Mouse (Mus musculus) megakaryocyte, embryonic 14.5 days (primary cell): ENCODE measurements around the gene Dnajb8.

Source experiments
- FLI1 ChIP-seq: IDR thresholded peaks from 2 replicates; pipeline ENCODE4 v1.6.1; 2012; ENCODE audit warnings: low read length, inconsistent platforms, mixed read lengths
- GATA1 ChIP-seq: IDR thresholded peaks from 3 replicates; pipeline ENCODE4 v1.6.1; 2012; ENCODE audit warnings: mixed read lengths, low read length, inconsistent platforms, borderline replicate concordance

DNA sequence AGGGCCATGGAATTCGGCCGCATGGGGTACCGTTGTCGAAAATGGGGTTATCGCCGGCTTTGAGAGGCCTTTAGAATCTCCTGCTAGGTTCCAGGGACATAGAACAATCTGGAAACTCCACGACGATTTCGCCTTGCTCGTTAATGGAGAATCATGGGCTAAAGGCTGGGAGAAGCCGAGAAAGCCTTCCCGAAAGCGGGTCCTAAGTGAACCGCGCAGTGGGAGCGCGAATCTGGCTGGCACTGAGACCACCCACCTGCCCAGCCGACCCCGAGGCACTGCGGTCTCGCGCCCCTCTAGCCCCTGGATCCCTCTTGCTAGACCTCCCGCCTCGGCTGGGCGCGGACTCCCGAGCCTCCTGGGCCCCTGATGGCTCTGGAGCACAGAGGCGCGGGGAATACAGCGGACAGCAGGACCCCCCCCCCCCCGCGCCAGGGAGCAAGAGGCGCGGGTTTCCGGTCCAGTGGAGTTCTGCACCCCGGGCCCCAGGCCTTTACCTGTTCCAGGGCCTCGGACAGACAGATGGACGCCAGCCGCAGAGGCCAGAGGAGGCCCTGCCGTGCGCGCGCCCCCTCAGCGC is 25.2 kb upstream of the Dnajb8 start:
- TF ChIP-seq GATA1, result no peak
- TF ChIP-seq FLI1, result no peak
